Mouse (Mus musculus): ENCODE results near the gene Haus4.

Gene Haus4

GRCm38 (mm10) chr14:54553975-54554769 lies at the start of gene Haus4:
Haus4 (minus strand) TSS chr14:54554616.
- peak; percentile 72 for DNase-seq

- DNase-seq = no peak
These were observed 49.3 kb upstream of the Haus4 start for GRCm38 (mm10) chr14:54603686-54604085.

GRCm38 (mm10) chr14:54603038-54603654 lies 48.7 kb upstream of the Haus4 start:
- peak; percentile 94 for DNase-seq

- DNase-seq = no peak
These were observed 48.2 kb upstream of the Haus4 start for GRCm38 (mm10) chr14:54602613-54603012.

- no peak for DNase-seq
These were observed 47.2 kb upstream of the Haus4 start for GRCm38 (mm10) chr14:54601601-54602000.

- no peak for DNase-seq
These were observed 42.7 kb upstream of the Haus4 start for GRCm38 (mm10) chr14:54597084-54597483.

GRCm38 (mm10) chr14:54594631-54595414 lies 40.4 kb upstream of the Haus4 start:
- DNase-seq = peak; percentile 53

DNA sequence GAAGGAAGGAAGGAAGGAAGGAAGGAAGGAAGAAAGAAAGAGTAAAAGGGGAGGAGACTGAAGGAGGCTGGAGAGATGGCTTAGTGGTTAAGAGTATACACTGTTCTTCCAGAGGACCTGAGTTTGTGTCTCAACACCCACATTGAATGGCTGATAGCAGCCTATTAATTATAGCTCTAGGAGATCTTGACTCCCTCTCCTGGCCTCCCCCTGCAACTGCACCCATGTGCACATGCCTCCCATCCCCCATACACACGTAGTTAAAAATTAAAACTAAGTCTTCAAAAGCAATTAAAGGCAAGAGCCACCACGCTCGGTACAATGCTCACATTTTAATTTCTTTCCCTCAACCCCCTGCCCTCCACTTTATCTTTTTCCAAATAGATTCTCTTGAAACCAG lies 39.6 kb upstream of the Haus4 start:
- DNase-seq = no peak

- DNase-seq = peak; percentile 62
These were observed 38.0 kb upstream of the Haus4 start for GRCm38 (mm10) chr14:54592319-54592934.

DNA sequence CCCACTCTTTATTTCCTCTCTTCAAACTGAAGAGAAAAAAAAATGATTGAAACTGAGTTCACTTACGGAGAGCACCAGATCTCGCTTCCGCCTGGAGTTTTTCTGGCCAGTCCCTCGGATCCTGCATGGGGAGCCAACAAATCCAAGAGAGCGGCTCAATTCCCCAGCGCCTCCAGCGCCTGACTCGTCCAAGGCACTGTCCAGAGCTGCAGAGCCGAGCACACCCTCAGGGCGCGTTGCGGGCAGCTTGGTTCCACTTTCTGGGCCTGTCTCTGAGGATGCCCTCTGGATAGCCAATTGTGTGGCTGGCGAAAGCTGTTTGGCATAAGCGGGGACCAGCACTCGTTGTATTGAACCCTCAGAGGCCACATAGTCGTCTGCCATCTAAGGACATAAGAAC lies 36.6 kb upstream of the Haus4 start:
- no peak for DNase-seq

- no peak for DNase-seq
These were observed 29.4 kb upstream of the Haus4 start for GRCm38 (mm10) chr14:54583681-54584338.

DNA sequence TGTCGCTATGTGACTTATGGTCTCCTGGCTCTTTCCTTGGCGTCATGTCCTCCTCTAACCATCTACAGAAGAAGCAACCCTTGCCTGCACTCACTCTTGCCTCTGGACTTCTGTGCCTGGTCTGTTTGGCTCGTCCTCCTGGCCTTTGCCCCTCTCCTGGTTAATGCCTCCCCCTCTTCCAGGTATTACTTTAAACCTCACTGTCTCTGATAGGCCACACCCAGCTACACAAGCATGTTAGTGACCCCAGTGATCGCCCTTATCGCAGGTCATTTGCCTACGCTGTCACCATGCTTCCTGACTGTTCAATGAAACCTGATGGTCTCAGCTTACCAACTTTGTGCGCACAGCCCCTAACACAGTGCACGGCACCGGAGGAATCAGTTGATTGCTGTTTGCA lies 28.1 kb upstream of the Haus4 start:
- DNase-seq = no peak

- DNase-seq = no peak
These were observed 25.2 kb upstream of the Haus4 start for GRCm38 (mm10) chr14:54579638-54580037.

- DNase-seq = no peak
These were observed 23.6 kb upstream of the Haus4 start for GRCm38 (mm10) chr14:54578063-54578462.

DNA sequence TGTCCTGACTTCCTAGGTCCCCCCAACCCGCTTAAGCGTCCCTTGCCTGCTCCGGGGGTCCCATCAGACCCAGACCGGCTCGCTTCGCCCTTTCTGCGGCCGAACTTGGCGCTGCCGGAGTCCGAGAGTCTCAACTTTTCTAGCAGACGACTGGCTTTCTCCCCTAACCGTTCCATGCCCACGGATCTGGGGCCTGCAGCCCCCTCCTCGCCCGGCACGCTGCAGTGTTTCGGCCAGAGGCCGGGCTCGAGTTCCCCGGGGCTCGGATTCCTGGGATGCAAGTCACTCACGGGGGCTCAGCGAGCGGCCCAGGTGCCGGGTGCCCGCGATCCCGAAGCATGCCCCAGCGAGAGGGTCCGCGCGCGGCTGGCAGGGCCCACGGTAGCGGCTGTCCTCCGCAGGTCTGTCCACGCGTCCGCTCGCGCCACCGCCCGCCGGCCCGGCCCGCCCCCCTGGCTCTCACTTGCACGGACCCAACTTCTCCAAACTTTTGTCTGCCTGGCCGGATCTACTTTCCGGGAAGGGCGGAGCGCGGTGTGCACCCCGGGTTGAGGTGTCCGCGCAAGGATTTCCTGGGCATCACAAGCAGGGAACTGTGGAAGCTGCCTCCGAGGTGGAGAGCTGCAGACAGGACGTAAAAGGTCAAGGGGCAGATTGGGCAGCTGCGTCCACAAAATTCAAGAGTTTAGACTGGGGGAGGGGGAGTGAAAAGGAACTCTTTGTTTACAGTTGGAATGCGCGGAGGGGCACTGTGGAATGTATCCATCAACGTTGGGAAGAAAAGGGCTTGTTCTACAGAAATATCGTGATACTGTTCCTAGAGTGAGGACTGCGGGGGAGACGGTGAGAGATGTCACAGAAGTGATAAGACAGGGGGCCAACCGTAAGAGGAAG lies 22.9 kb upstream of the Haus4 start, which contains the start of gene Ajuba:
TSS of gene Ajuba (minus strand) at position 470 of the 894 bp plus-strand sequence.
- DNase-seq = peak; percentile 68

DNA sequence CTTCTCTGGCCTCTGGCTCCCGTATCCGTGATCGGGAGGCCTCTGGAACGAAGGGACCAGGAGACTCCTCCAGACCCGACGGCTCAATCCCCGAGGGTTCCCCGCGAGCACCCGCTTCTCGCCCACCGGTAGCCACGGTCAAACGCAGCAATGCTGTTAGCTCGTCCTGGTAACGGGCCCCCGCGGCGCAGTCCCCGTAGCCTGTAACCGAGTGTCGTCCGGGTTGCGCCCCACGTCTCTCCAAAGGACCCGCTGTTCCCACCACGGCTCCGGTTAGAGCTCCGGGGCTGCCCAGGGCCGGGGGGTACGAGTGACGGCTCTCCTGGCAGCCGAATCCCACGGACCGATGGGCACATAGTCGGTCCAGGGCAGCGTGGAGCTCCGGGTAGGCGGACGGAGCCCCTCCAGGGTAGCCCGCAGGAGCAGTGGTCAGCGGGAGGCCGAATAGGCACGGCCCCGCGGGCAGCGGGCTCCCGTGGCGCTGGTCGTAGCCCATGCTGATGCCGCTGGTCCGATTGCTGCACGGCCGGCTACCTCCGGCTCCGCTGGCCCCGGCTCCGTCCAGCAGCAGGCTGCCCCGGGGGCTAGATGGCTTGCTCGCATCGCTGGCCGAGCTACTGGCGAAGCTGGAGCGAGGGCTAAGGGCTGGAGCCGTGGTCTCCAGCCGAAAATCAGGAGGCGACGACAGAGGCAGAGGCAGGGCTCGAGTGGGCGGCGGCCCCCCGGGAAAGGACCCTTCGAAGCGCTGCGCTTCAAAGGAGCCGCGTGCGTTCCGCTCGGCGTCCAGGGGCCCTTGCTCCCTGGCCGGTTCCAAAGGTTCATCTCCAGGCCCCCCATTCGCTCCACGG lies 22.0 kb upstream of the Haus4 start:
- no peak for DNase-seq

- no peak for DNase-seq
These were observed 21.2 kb upstream of the Haus4 start for GRCm38 (mm10) chr14:54575631-54576030.

- DNase-seq = no peak
These were observed 20.6 kb upstream of the Haus4 start for GRCm38 (mm10) chr14:54575031-54575430.

- no peak for DNase-seq
These were observed 19.8 kb upstream of the Haus4 start for GRCm38 (mm10) chr14:54574253-54574652.
